Mouse (Mus musculus) left cerebral cortex, postnatal 14 days (tissue): ENCODE measurements around the gene Grifin. TPM values are rescaled to one million over a fixed set of nuclear protein-coding genes. Genes with fewer than 3 reads are reported as not detected.
A peak's percentile ranks its signal among the peaks of the same experiment; 100 is the strongest.

ENCODE experiments used
- DNase-seq, 2 experiments: peaks; one replicate each; pipeline ENCODE4 v3.0.0; 2021 to 2022; ENCODE audit warnings: low spot score in 2 of 2, mixed read lengths in 1 of 2
- intact Hi-C: fragments of 180-260 bp; cut with DNase I; formaldehyde crosslinking; loops from one replicate; pipeline ENCODE4 v1.15.1; 2025
- total RNA-seq, 2 experiments: library from RNA; stranded (reverse); gene quantifications; 2 replicates each; pipeline ENCODE4 v1.2.3; 2021

The Grifin gene
- total RNA-seq, 2 experiments from 2014 or later, result not detected

DNA sequence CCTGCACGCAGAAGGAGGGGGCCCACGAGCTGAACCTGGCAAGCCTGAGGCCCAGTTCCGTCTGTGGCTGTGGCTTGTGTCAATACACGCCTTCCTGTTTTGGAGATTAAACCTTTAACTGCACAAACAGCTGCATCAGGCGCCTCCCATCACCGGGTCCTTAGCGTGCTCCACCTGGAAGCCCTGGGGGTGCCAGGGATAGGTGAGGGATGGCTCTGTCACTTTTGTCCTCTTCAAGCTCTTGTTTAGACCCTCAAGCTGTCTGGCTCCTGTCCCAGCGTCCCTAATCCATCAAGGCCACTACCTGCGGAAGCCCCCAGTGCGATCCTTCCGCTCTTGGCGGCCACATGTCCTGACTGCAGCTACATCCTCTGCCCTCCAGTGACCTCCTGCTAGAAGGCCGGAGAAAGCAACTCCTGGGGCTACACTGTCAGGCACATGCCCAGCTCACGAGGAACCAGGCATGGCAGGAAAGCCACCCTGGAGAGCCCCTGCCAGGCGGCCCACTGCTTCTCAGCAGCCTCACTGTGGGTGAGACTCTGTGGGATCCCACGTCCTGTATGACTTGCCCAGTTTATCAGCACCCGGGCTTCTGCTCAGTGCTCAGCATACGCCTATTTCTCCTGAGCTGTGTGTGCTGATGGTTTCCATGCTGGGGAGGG, 32.2 kb upstream of the Grifin start:
- DNase-seq, result peak in 1 of 2 experiments; percentile 44
- intact Hi-C loops, result no loop called here

DNA sequence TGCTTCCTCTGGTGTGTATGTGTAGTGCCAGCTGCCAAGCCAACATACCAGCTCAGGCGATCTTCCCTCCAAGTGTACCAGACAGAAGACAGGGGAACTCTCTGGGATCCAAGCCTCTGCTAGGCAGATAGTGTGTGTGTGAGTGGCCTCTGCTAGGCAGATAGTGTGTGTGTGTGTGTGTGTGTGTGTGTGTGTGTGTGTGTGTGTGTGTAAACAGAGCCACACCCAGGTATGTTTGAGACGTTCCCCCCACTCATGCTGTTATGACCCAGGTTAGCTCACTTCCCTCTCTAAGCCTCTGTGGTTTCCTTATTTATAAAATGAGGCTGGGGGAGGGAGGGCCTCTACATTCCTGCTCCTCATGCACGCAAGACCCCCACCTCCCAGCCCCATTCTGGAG, 31.6 kb upstream of the Grifin start:
- DNase-seq, result no peak
- intact Hi-C loops, result no loop called here

GRCm38 (mm10) chr5:140594846-140595245, 30.0 kb upstream of the Grifin start:
- DNase-seq, result no peak
- intact Hi-C loops, result no loop called here

DNA sequence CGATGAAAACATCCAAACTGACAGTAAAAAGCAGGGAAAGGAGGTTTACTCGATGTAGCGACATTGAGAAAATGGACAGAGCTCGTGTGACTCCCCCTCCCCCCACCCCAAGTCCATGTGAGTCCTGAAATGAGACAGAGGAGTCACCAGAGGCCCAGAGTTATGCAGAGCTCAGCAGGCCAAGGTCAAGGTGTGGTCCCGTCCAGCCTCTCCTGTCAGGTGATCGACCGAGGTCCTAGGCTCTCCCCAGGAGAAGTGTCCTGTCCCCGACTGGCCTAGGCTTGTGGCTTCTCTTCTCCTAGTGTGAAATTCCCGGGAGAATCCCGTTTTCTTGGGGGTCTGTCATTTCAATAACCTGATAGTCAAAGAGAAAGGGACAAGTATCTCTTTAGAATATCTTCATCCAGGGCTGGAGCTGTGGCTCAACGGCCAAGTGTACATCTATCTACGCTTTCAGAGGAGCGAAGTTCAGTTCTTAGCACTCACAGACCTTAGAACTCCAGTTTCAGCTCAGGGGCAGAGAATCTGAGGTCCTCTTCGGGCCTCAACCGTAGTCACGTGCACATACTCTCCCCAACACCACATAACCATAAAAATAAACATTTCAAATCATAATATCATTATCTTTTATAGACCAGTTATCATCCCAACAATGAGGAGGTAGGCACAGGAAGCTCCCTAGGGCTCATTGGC, 24.4 kb upstream of the Grifin start:
- intact Hi-C loops, result no loop called here
- no peak for DNase-seq

DNA sequence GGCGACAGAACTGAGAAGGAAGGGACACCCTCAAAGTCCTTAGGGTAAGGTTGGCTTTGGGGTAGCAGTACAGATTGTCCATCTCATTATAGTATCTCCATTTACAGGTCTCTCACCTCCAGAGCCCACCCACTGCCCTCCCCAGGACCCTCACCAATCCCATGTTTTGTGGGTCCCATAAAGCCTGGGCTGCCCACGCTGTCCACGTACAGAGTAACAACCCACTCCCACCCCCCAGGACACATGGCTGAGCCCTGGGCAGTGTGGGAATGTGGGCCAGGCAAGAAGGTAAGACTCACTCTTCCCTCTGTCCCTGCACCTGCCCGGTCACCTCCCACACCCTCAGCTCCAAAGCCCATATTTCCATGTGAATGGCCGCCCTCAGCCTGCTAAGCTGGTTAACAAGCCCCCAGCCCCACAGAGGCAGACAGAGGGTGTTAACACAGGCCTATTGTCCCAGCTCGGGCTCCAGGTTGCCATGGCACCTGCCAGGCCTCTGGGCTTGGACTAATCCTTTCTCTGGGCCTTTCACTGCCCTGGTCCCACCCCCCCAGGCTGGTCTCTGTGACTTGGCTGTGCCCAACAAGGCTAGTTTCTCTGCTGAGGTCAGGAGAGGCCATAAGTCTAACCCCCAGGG, 19.0 kb upstream of the Grifin start:
- intact Hi-C loops, result no loop called here
- no peak for DNase-seq

GRCm38 (mm10) chr5:140582995-140583731, 18.3 kb upstream of the Grifin start:
- no peak for DNase-seq
- intact Hi-C loops, result no loop called here

GRCm38 (mm10) chr5:140581569-140581968, 16.7 kb upstream of the Grifin start:
- no peak for DNase-seq
- intact Hi-C loops, result no loop called here

- intact Hi-C loops, result no loop called here
- no peak for DNase-seq
Measured at GRCm38 (mm10) chr5:140579771-140580170, 14.9 kb upstream of the Grifin start.

- no peak for DNase-seq
Measured at GRCm38 (mm10) chr5:140579221-140579620, 14.3 kb upstream of the Grifin start.

GRCm38 (mm10) chr5:140575381-140575866, 10.6 kb upstream of the Grifin start:
- intact Hi-C loops, result no loop called here
- no peak for DNase-seq

More at GRCm38 (mm10) chr5:140579221-140579620, 14.3 kb upstream of the Grifin start:
- intact Hi-C loops, result no loop called here

DNA sequence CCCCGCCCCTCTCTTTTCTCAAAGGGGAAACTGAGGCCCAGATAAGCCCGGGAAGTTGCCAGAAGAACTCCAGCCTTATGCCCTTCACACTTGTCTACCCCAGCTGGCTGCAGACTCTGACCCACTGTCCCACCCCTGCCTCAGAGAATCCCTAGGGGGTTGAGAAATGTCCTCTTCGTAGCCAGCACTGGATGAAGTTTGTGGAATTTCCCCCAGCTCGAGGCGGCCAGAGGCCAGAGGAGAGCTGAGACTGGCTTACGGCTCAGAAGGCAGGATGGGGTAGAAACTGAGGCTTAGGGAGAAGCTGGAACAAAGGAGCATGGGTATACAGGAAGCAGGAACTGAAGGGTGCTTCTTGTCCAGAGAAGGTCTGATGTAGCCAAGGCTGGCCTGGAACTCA, 7.7 kb upstream of the Grifin start:
- DNase-seq, result no peak
- intact Hi-C loops, result no loop called here

GRCm38 (mm10) chr5:140571673-140572072, 6.8 kb upstream of the Grifin start:
- intact Hi-C loops, result no loop called here
- DNase-seq, result peak; percentile 26 to 55

GRCm38 (mm10) chr5:140571201-140571600, 6.3 kb upstream of the Grifin start:
- intact Hi-C loops, result no loop called here
- no peak for DNase-seq

- intact Hi-C loops, result no loop called here
- no peak for DNase-seq
Measured at GRCm38 (mm10) chr5:140570223-140570870, 5.5 kb upstream of the Grifin start.

- intact Hi-C loops, result loop anchor here (5.0 kb wide), 1 partner anchor 38 kb away; the partner anchor contains the start of gene Lfng
- DNase-seq, result no peak
Measured at GRCm38 (mm10) chr5:140569032-140569595, 4.2 kb upstream of the Grifin start.

GRCm38 (mm10) chr5:140568321-140568970, 3.6 kb upstream of the Grifin start:
- intact Hi-C loops, result loop anchor here (5.0 kb wide), 1 partner anchor 39 kb away; the partner anchor contains the start of gene Lfng
- peak; percentile 63 to 76 for DNase-seq

- intact Hi-C loops, result loop anchor here (5.0 kb wide), 1 partner anchor 40 kb away; the partner anchor contains the start of gene Lfng
- no peak for DNase-seq
Measured at GRCm38 (mm10) chr5:140567751-140568150, 2.9 kb upstream of the Grifin start.

DNA sequence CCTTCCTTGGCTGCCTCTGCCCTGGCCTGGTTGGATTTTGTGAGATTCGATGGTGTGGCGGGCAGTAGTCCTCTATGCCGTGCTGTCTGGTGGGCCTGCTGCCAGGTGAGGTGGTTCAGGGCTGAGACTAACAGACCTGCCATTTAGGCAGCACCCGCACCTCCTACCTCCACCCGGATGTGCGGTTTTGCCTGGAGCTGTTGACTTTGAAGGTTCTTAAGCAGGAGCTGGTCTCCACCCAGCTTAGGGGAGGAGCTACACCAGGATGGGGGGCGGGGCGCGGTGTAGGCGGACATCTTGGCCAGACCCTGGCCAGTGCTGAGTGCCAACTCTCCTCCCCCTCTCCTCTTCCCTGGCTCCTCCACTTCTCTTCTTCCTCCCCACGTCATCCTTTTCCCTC, 2.5 kb upstream of the Grifin start:
- peak; percentile 27 to 41 for DNase-seq
- intact Hi-C loops, result loop anchor here (5.0 kb wide), 1 partner anchor 40 kb away; the partner anchor contains the start of gene Lfng
